Mouse (Mus musculus): ENCODE results near the gene Myo15b.
A peak's percentile ranks its signal among the peaks of the same experiment; 100 is the strongest.

Gene Myo15b

GRCm38 (mm10) chr11:115872437-115872836, 14.2 kb downstream of the Myo15b start:
- no peak for DNase-seq (ENCODE audit: low spot score)

- DNase-seq (ENCODE audit: low spot score): no peak
Observed at GRCm38 (mm10) chr11:115875935-115876334, 17.7 kb downstream of the Myo15b start.

- DNase-seq (ENCODE audit: low spot score): no peak
Observed at GRCm38 (mm10) chr11:115876438-115876837, 18.2 kb downstream of the Myo15b start.

- DNase-seq (ENCODE audit: low spot score): no peak
Observed at GRCm38 (mm10) chr11:115877174-115877755, 19.1 kb downstream of the Myo15b start.

GRCm38 (mm10) chr11:115878071-115878470, 19.9 kb downstream of the Myo15b start:
- DNase-seq (ENCODE audit: low spot score): no peak

- DNase-seq (ENCODE audit: low spot score): peak; percentile 38
Observed at GRCm38 (mm10) chr11:115881002-115881401, 22.8 kb downstream of the Myo15b start.

GRCm38 (mm10) chr11:115883251-115883650, 25.0 kb downstream of the Myo15b start:
- DNase-seq (ENCODE audit: low spot score): no peak

- DNase-seq (ENCODE audit: low spot score): no peak
Observed at GRCm38 (mm10) chr11:115884361-115884760, 26.2 kb downstream of the Myo15b start.

GRCm38 (mm10) chr11:115885281-115885680, 27.1 kb downstream of the Myo15b start:
- no peak for DNase-seq (ENCODE audit: low spot score)

- peak; percentile 54 for DNase-seq (ENCODE audit: low spot score)
Observed at GRCm38 (mm10) chr11:115886446-115886845, 28.2 kb downstream of the Myo15b start.

GRCm38 (mm10) chr11:115888020-115888419, 29.8 kb downstream of the Myo15b start:
- DNase-seq (ENCODE audit: low spot score): no peak

- DNase-seq (ENCODE audit: low spot score): no peak
Observed at GRCm38 (mm10) chr11:115889159-115889558, 31.0 kb downstream of the Myo15b start.

GRCm38 (mm10) chr11:115892213-115892612, 34.0 kb downstream of the Myo15b start:
- DNase-seq (ENCODE audit: low spot score): no peak

- no peak for DNase-seq (ENCODE audit: low spot score)
Observed at GRCm38 (mm10) chr11:115893071-115893470, 34.9 kb downstream of the Myo15b start.

GRCm38 (mm10) chr11:115894755-115895520, 36.7 kb downstream of the Myo15b start:
- DNase-seq (ENCODE audit: low spot score): no peak

GRCm38 (mm10) chr11:115898446-115898845, 40.2 kb downstream of the Myo15b start:
- no peak for DNase-seq (ENCODE audit: low spot score)

- no peak for DNase-seq (ENCODE audit: low spot score)
Observed at GRCm38 (mm10) chr11:115898886-115899285, 40.7 kb downstream of the Myo15b start.

- DNase-seq (ENCODE audit: low spot score): peak; percentile 67
Observed at GRCm38 (mm10) chr11:115899486-115900266, 41.5 kb downstream of the Myo15b start, which contains the start of gene Smim5. Gene Smim5, plus strand, starts transcription at chr11:115899966.

- no peak for DNase-seq (ENCODE audit: low spot score)
Observed at GRCm38 (mm10) chr11:115900561-115901337, 42.5 kb downstream of the Myo15b start.

GRCm38 (mm10) chr11:115901338-115902161, 43.3 kb downstream of the Myo15b start:
- DNase-seq (ENCODE audit: low spot score): no peak

GRCm38 (mm10) chr11:115902177-115902576, 44.0 kb downstream of the Myo15b start:
- DNase-seq (ENCODE audit: low spot score): no peak

Data from ovary, postnatal 36 days (tissue).